Mouse (Mus musculus): ENCODE data around the gene Stk24.
"Not testable (repeated sequence)": the region's sequence is repeated elsewhere in the genome, so short reads cannot be mapped to it uniquely, and the experiment has no call there.

Stk24 gene

GRCm38 (mm10) chr14:121379827-121380145, at the start of gene Stk24:
Stk24 (minus strand) TSS chr14:121380011.
- no peak for DNase-seq (ENCODE audit: low spot score)

GRCm38 (mm10) chr14:121428148-121428547, 48.3 kb upstream of the Stk24 start:
- no peak for DNase-seq (ENCODE audit: low spot score)

- DNase-seq (ENCODE audit: low spot score), result no peak
Measured at GRCm38 (mm10) chr14:121426743-121427142, 46.9 kb upstream of the Stk24 start.

- no peak for DNase-seq (ENCODE audit: low spot score)
Measured at GRCm38 (mm10) chr14:121425004-121425793, 45.4 kb upstream of the Stk24 start.

- no peak for DNase-seq (ENCODE audit: low spot score)
Measured at GRCm38 (mm10) chr14:121423341-121423751, 43.5 kb upstream of the Stk24 start.

- DNase-seq (ENCODE audit: low spot score), result no peak
Measured at GRCm38 (mm10) chr14:121422664-121423340, 43.0 kb upstream of the Stk24 start.

GRCm38 (mm10) chr14:121422000-121422399, 42.2 kb upstream of the Stk24 start:
- DNase-seq (ENCODE audit: low spot score), result no peak

GRCm38 (mm10) chr14:121417594-121417993, 37.8 kb upstream of the Stk24 start:
- DNase-seq (ENCODE audit: low spot score), result peak; percentile 21

- DNase-seq (ENCODE audit: low spot score), result no peak
Measured at GRCm38 (mm10) chr14:121416626-121417319, 37.0 kb upstream of the Stk24 start.

GRCm38 (mm10) chr14:121414635-121415241, 34.9 kb upstream of the Stk24 start:
- no peak for DNase-seq (ENCODE audit: low spot score)

GRCm38 (mm10) chr14:121413726-121414125, 33.9 kb upstream of the Stk24 start:
- DNase-seq (ENCODE audit: low spot score), result not testable (repeated sequence)

- no peak for DNase-seq (ENCODE audit: low spot score)
Measured at GRCm38 (mm10) chr14:121408944-121409343, 29.1 kb upstream of the Stk24 start.

- no peak for DNase-seq (ENCODE audit: low spot score)
Measured at GRCm38 (mm10) chr14:121406943-121407342, 27.1 kb upstream of the Stk24 start.

GRCm38 (mm10) chr14:121405546-121405945, 25.7 kb upstream of the Stk24 start:
- DNase-seq (ENCODE audit: low spot score), result no peak

GRCm38 (mm10) chr14:121405120-121405519, 25.3 kb upstream of the Stk24 start:
- DNase-seq (ENCODE audit: low spot score), result no peak

GRCm38 (mm10) chr14:121399676-121400075, 19.9 kb upstream of the Stk24 start:
- DNase-seq (ENCODE audit: low spot score), result no peak

- no peak for DNase-seq (ENCODE audit: low spot score)
Measured at GRCm38 (mm10) chr14:121397471-121397870, 17.7 kb upstream of the Stk24 start.

- DNase-seq (ENCODE audit: low spot score), result no peak
Measured at GRCm38 (mm10) chr14:121395125-121395524, 15.3 kb upstream of the Stk24 start.

- no peak for DNase-seq (ENCODE audit: low spot score)
Measured at GRCm38 (mm10) chr14:121391927-121392326, 12.1 kb upstream of the Stk24 start.

- DNase-seq (ENCODE audit: low spot score), result no peak
Measured at GRCm38 (mm10) chr14:121387760-121388159, 7.9 kb upstream of the Stk24 start.

- no peak for DNase-seq (ENCODE audit: low spot score)
Measured at GRCm38 (mm10) chr14:121385440-121385839, 5.6 kb upstream of the Stk24 start.

GRCm38 (mm10) chr14:121383801-121384200, 4.0 kb upstream of the Stk24 start:
- DNase-seq (ENCODE audit: low spot score), result no peak
